Comparison of ENCODE assay signal across 15 mouse cellular contexts in genomic region chr15:12901197-12901570, GRCm38 (mm10).
"Had no signal": no experiment of that assay in that cellular context is flagged by ENCODE, and none has a peak within 500 bp of the region (broad histone marks: within the 10 kb centered on the region; RNA-seq: fewer than 3 reads in every experiment).

No protein-coding gene starts in this region.

- H3K4me2 ChIP-seq: limb, embryonic 12.5 days; liver, embryonic 13.5 days; neural tube, embryonic 13.5 days had no signal

- H3K9me3 ChIP-seq: limb, embryonic 12.5 days; liver, embryonic 13.5 days; neural tube, embryonic 13.5 days had no signal

- H3K27me3 ChIP-seq: limb, embryonic 12.5 days; liver, embryonic 13.5 days; neural tube, embryonic 13.5 days had no signal

- H3K9ac ChIP-seq: limb, embryonic 12.5 days; liver, embryonic 13.5 days; liver, postnatal 0 days; neural tube, embryonic 13.5 days had no signal

- H3K27ac ChIP-seq: kidney, postnatal 0 days; limb, embryonic 12.5 days; liver, embryonic 13.5 days; neural tube, embryonic 13.5 days; stomach, postnatal 0 days had no signal

- ATAC-seq: intestine, postnatal 0 days; liver, postnatal 0 days had no signal

- H3K4me1 ChIP-seq: limb, embryonic 12.5 days; neural tube, embryonic 13.5 days had no signal

- H3K4me3 ChIP-seq: limb, embryonic 12.5 days; liver, embryonic 13.5 days; neural tube, embryonic 13.5 days had no signal

- DNase-seq: kidney, adult 9 months; kidney, postnatal 36 days; layer of hippocampus, adult 9-11 months; layer of hippocampus, postnatal 36 days; liver; liver, embryonic 13.5 days; liver, postnatal 0 days; right cerebral cortex, adult 18-20 months; right cerebral cortex, postnatal 25 days; thymus, postnatal 4 days had no signal
